Mouse (Mus musculus): Measurements from ENCODE around the gene Gapt. TPM values are rescaled to one million over a fixed set of nuclear protein-coding genes. Genes with fewer than 3 reads are reported as not detected.

Gene Gapt
- polyA plus RNA-seq, 1 experiment from 2014 or later = 0.49 TPM

DNA sequence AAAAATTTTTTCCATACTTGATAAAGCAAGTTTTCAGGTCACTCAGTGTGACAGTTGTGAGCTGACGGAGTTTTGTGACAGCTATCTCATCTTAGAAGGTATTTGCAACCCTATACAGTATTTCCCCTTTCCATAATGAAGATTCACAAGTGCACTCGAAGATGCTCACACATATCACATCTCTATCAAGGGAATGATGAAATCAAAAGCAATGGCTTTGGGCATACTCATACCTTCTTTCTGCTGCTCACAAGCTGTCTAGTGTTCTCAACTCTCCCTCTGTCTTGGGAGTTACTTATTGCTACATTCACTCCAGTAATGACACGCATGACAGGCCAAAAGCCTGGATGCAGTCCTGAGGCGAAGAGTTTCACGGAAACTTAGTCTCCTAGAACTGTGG is 49.8 kb downstream of the Gapt start:
- Histone ChIP-seq H3K4me1 (replicated peaks; ENCODE audit: control insufficient read depth, insufficient read depth, low read length) (no peaks in the 10 kb centered on the region), H3K4me2 (ENCODE audit: low read length) (no peak overlapping the region), H3K9ac (ENCODE audit: low read length) (no peak overlapping the region), H3K27me3 (replicated peaks; ENCODE audit: control insufficient read depth, insufficient read depth, low read length) (no peaks in the 10 kb centered on the region), H3K9me3 (ENCODE audit: control insufficient read depth, low read length) (no peaks in the 10 kb centered on the region), H3K27ac (ENCODE audit: low read depth) (no peak overlapping the region), H3K4me3 (ENCODE audit: low read depth, low read length) (no peak overlapping the region), H3K36me3 (ENCODE audit: control insufficient read depth, insufficient read depth, low read length) (no peaks in the 10 kb centered on the region)
- WGBS = 90% methylated on average over 5 of the region's 5 CpGs
- ATAC-seq (replicated peaks; ENCODE audit: low FRiP score, low TSS enrichment, low read depth) = no peak
- DNase-seq (ENCODE audit: low spot score) = no peak

Other genes starting within 250 kb of the Gapt start
- 5.5 and 8.3 TPM in 2 replicates for gene Rab3c, start 76.2 kb downstream of the Gapt start, polyA plus RNA-seq (2014; fragmentation: Nextera tagmentation; extraction: Ambion mirVana)
- gene Plk2, start 37.8 kb upstream of the Gapt start, polyA plus RNA-seq (2014; fragmentation: Nextera tagmentation; extraction: Ambion mirVana) = 74.4 and 80.1 TPM in 2 replicates